Mouse (Mus musculus) olfactory bulb, adult 2 months (tissue): Measurements from ENCODE around the gene Fbxl12.

ENCODE experiments used
- CTCF ChIP-seq: fragments of 200-500 bp; IDR thresholded peaks from 2 replicates; pipeline ENCODE4 v1.5.1; 2012; ENCODE audit warnings: low read depth, mild to moderate bottlenecking, low read length, moderate library complexity; ENCODE audit not compliant: insufficient read depth
- POLR2A ChIP-seq: fragments of 200-500 bp; IDR thresholded peaks from 2 replicates; pipeline ENCODE4 v1.6.1; 2012; ENCODE audit warnings: mild to moderate bottlenecking, low read depth, low read length, moderate library complexity; ENCODE audit not compliant: insufficient read depth

DNA sequence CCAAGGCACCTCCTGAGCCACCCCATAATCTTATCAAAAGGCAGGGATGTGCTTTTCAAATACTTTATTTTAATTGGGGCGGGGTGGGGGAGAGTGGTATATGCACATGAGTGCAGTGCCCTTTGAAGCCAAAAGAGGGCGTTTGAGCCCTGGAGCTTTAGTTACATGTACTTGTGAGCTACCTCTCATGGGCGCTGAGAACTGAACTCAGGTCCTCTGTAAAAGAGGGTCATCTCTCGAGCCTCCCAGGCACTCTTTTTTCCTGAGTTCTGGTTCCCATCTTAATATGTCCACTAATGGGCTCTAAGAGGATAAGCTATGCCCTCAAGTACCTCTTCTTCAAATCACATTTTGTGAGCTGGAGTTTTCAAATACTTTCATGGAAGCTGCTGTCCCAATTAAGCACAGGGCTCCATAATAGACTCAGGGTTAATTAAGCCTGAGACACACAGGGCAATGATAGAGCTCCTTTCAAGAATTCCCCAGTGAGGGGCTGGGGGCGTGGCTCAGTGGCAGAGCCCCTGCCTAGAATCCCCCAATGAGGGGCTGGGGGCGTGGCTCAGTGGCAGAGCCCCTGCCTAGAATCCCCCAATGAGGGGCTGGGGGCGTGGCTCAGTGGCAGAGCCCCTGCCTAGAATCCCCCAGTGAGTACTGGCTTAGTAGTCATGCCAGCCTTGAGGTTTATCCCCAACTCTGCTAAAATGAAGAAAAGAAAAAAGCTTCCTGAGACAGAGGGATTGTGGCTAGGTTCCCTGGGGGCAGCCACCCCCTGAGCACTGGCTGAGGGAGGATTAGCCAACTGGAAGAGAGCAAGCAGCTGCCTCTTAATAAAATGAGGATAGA, 37.2 kb upstream of the Fbxl12 start:
- TF ChIP-seq CTCF (no peak), POLR2A (no peak)
